Mouse (Mus musculus) spleen, embryonic (tissue): ENCODE results near the gene Sesn1.

Source experiments
- CTCF ChIA-PET: fragments of 350-600 bp; sonication (Branson Sonifier 250); formaldehyde crosslinking; loops from one replicate; lab custom pipeline; 2022; lab: Charles Lee

The Sesn1 gene

GRCm38 (mm10) chr10:41809771-41810563 is at the start of gene Sesn1, which contains the start of gene Cep57l1:
Sesn1 (plus strand) TSS chr10:41809935.
Cep57l1 (minus strand) TSS chr10:41809871.
- CTCF ChIA-PET = no interaction called here

- CTCF ChIA-PET = no interaction called here
Measured at GRCm38 (mm10) chr10:41760866-41761265, 48.9 kb upstream of the Sesn1 start.

- CTCF ChIA-PET = no interaction called here
Measured at GRCm38 (mm10) chr10:41763741-41764385, 45.9 kb upstream of the Sesn1 start.

- CTCF ChIA-PET = no interaction called here
Measured at GRCm38 (mm10) chr10:41765586-41765985, 44.1 kb upstream of the Sesn1 start.

- CTCF ChIA-PET = no interaction called here
Measured at GRCm38 (mm10) chr10:41766280-41766679, 43.5 kb upstream of the Sesn1 start.

- CTCF ChIA-PET = no interaction called here
Measured at GRCm38 (mm10) chr10:41767254-41767653, 42.5 kb upstream of the Sesn1 start.

GRCm38 (mm10) chr10:41792375-41792774 is 17.4 kb upstream of the Sesn1 start:
- CTCF ChIA-PET = interaction anchor here (0.6 kb wide), 1 partner anchor 1463 kb away, joined by 3 read pairs; no protein-coding TSS in a partner anchor

- CTCF ChIA-PET = no interaction called here
Measured at GRCm38 (mm10) chr10:41797253-41797652, 12.5 kb upstream of the Sesn1 start.

GRCm38 (mm10) chr10:41803467-41803866 is 6.3 kb upstream of the Sesn1 start:
- CTCF ChIA-PET = no interaction called here

GRCm38 (mm10) chr10:41804711-41805110 is 5.0 kb upstream of the Sesn1 start:
- CTCF ChIA-PET = no interaction called here

- CTCF ChIA-PET = no interaction called here
Measured at GRCm38 (mm10) chr10:41805729-41806355, 3.9 kb upstream of the Sesn1 start.

- CTCF ChIA-PET = no interaction called here
Measured at GRCm38 (mm10) chr10:41809080-41809770, 510 bp upstream of the Sesn1 start.

- CTCF ChIA-PET = no interaction called here
Measured at GRCm38 (mm10) chr10:41810564-41811455, 1.1 kb downstream of the Sesn1 start.

- CTCF ChIA-PET = no interaction called here
Measured at GRCm38 (mm10) chr10:41812566-41812965, 2.8 kb downstream of the Sesn1 start.

- CTCF ChIA-PET = no interaction called here
Measured at GRCm38 (mm10) chr10:41814305-41814853, 4.6 kb downstream of the Sesn1 start.

- CTCF ChIA-PET = no interaction called here
Measured at GRCm38 (mm10) chr10:41816516-41816915, 6.8 kb downstream of the Sesn1 start.

GRCm38 (mm10) chr10:41818036-41818732 is 8.4 kb downstream of the Sesn1 start:
- CTCF ChIA-PET = interaction anchor here (0.7 kb wide), 1 partner anchor 1706 kb away, joined by 4 read pairs; no protein-coding TSS in a partner anchor

GRCm38 (mm10) chr10:41818733-41819070 is 9.0 kb downstream of the Sesn1 start:
- CTCF ChIA-PET = interaction anchor here (0.7 kb wide), 1 partner anchor 1706 kb away, joined by 4 read pairs; no protein-coding TSS in a partner anchor

- CTCF ChIA-PET = no interaction called here
Measured at GRCm38 (mm10) chr10:41819307-41819706, 9.6 kb downstream of the Sesn1 start.

- CTCF ChIA-PET = no interaction called here
Measured at GRCm38 (mm10) chr10:41820401-41820800, 10.7 kb downstream of the Sesn1 start.
